Mouse (Mus musculus): ENCODE data around the gene Otub1.
A peak's percentile ranks its signal among the peaks of the same experiment; 100 is the strongest.

Gene Otub1

GRCm38 (mm10) chr19:7205326-7205725, 790 bp downstream of the Otub1 start:
- DNase-seq, result no peak

- no peak for DNase-seq
Observed at GRCm38 (mm10) chr19:7204898-7205297, 1.2 kb downstream of the Otub1 start.

- DNase-seq, result no peak
Observed at GRCm38 (mm10) chr19:7200427-7200826, 5.7 kb downstream of the Otub1 start.

- DNase-seq, result no peak
Observed at GRCm38 (mm10) chr19:7199089-7199488, 7.0 kb downstream of the Otub1 start.

GRCm38 (mm10) chr19:7197445-7197844, 8.7 kb downstream of the Otub1 start:
- no peak for DNase-seq

- DNase-seq, result no peak
Observed at GRCm38 (mm10) chr19:7196741-7197270, 9.3 kb downstream of the Otub1 start.

GRCm38 (mm10) chr19:7195900-7196728, 10.0 kb downstream of the Otub1 start:
- DNase-seq, result peak; percentile 85 to 86

GRCm38 (mm10) chr19:7192561-7192967, 13.6 kb downstream of the Otub1 start:
- DNase-seq, result no peak

- no peak for DNase-seq
Observed at GRCm38 (mm10) chr19:7191639-7192038, 14.5 kb downstream of the Otub1 start.

GRCm38 (mm10) chr19:7190986-7191385, 15.1 kb downstream of the Otub1 start:
- no peak for DNase-seq

- DNase-seq, result no peak
Observed at GRCm38 (mm10) chr19:7189026-7189425, 17.1 kb downstream of the Otub1 start.

GRCm38 (mm10) chr19:7187157-7187556, 19.0 kb downstream of the Otub1 start:
- DNase-seq, result no peak

- DNase-seq, result no peak
Observed at GRCm38 (mm10) chr19:7185715-7186291, 20.3 kb downstream of the Otub1 start.

- no peak for DNase-seq
Observed at GRCm38 (mm10) chr19:7185059-7185458, 21.1 kb downstream of the Otub1 start.

GRCm38 (mm10) chr19:7183419-7183818, 22.7 kb downstream of the Otub1 start:
- no peak for DNase-seq

GRCm38 (mm10) chr19:7182273-7182949, 23.7 kb downstream of the Otub1 start:
- DNase-seq, result peak; percentile 92 to 96

- DNase-seq, result no peak
Observed at GRCm38 (mm10) chr19:7181496-7181895, 24.6 kb downstream of the Otub1 start.

- DNase-seq, result peak; percentile 68 to 71
Observed at GRCm38 (mm10) chr19:7180756-7181405, 25.2 kb downstream of the Otub1 start.

GRCm38 (mm10) chr19:7178841-7179452, 27.2 kb downstream of the Otub1 start:
- DNase-seq, result peak; percentile 75 to 76

- DNase-seq, result no peak
Observed at GRCm38 (mm10) chr19:7177804-7178511, 28.2 kb downstream of the Otub1 start.

GRCm38 (mm10) chr19:7176041-7176696, 29.9 kb downstream of the Otub1 start:
- DNase-seq, result peak; percentile 43 to 58

Data from cerebellum, postnatal 14 days (tissue).